Mouse (Mus musculus) adrenal gland, adult 8-10 months (tissue): ENCODE data around the gene Aldh3b1. TPM values are rescaled to one million over a fixed set of nuclear protein-coding genes. Genes with fewer than 3 reads are reported as not detected.

Source experiments
- DNase-seq: peaks from one replicate; pipeline ENCODE4 v3.0.0; 2022
- total RNA-seq, 4 experiments: library from RNA; stranded (reverse); gene quantifications; 2 replicates each; pipeline ENCODE4 v1.2.4; 2022

The Aldh3b1 gene
- total RNA-seq, 4 experiments from 2014 or later, result 35.5 to 262 (median 145) TPM

GRCm38 (mm10) chr19:3875045-3875444 is 54.6 kb downstream of the Aldh3b1 start:
- DNase-seq, result no peak

- no peak for DNase-seq
Measured at GRCm38 (mm10) chr19:3872373-3872772, 57.2 kb downstream of the Aldh3b1 start.

GRCm38 (mm10) chr19:3871468-3871867 is 58.1 kb downstream of the Aldh3b1 start:
- no peak for DNase-seq

GRCm38 (mm10) chr19:3868290-3868689 is 61.3 kb downstream of the Aldh3b1 start:
- DNase-seq, result no peak

- no peak for DNase-seq
Measured at GRCm38 (mm10) chr19:3864960-3865359, 64.6 kb downstream of the Aldh3b1 start.

Other genes starting within 250 kb of the Aldh3b1 start
- gene Lrp5, start 243.2 kb downstream of the Aldh3b1 start, total RNA-seq, result 100 to 1,000 TPM in 3 of 4 experiments, 10 to 100 TPM in 1; 99.3 to 161 (median 120) TPM
- gene 1810055G02Rik, start 221.5 kb downstream of the Aldh3b1 start, total RNA-seq, result 10 to 100 TPM; 29.1 to 42.7 (median 32.1) TPM
- 10 to 100 TPM; 46.7 to 80.0 (median 62.7) TPM for gene Kmt5b, start 162.4 kb downstream of the Aldh3b1 start, total RNA-seq
- gene Chka, start 78.0 kb downstream of the Aldh3b1 start, total RNA-seq, result 100 to 1,000 TPM in 1 of 4 experiments, 10 to 100 TPM in 3; 69.8 to 329 (median 93.5) TPM
- 100 to 1,000 TPM in 2 of 4 experiments, 10 to 100 TPM in 2; 55.6 to 133 (median 95.0) TPM for gene Tcirg1, start 22.7 kb downstream of the Aldh3b1 start, total RNA-seq
- gene Ndufs8, start 17.0 kb downstream of the Aldh3b1 start, total RNA-seq, result 100 to 1,000 TPM; 241 to 358 (median 291) TPM
- 10 to 100 TPM; 69.4 to 85.5 (median 71.5) TPM for gene Unc93b1, start 5.4 kb upstream of the Aldh3b1 start, total RNA-seq
- 1 to 10 TPM in 2 of 4 experiments, under 1 TPM in 2; 0.11 to 1.5 (median 0.88) TPM for gene Aldh3b3, start 28.8 kb upstream of the Aldh3b1 start, total RNA-seq
- 10 to 100 TPM in 2 of 4 experiments, 1 to 10 TPM in 2; 4.5 to 15.8 (median 9.7) TPM for gene Aldh3b2, start 42.5 kb upstream of the Aldh3b1 start, total RNA-seq
- gene Acy3, start 56.8 kb upstream of the Aldh3b1 start, total RNA-seq, result 10 to 100 TPM; 17.9 to 37.7 (median 23.4) TPM
- gene Tbx10, start 62.9 kb upstream of the Aldh3b1 start, total RNA-seq, result not detected
- 10 to 100 TPM; 22.8 to 27.3 (median 24.7) TPM for gene Nudt8, start 70.8 kb upstream of the Aldh3b1 start, total RNA-seq
- 1 to 10 TPM in 3 of 4 experiments, under 1 TPM in 1; 0.61 to 1.7 (median 1.3) TPM for gene Gm49405, start 70.8 kb upstream of the Aldh3b1 start, total RNA-seq
- 1 to 10 TPM; 1.5 to 2.5 (median 1.7) TPM for gene Doc2g, start 73.5 kb upstream of the Aldh3b1 start, total RNA-seq
- gene Ndufv1, start 83.0 kb upstream of the Aldh3b1 start, total RNA-seq, result 100 to 1,000 TPM; 235 to 340 (median 280) TPM
- 100 to 1,000 TPM; 366 to 409 (median 394) TPM for gene Gstp1, start 108.2 kb upstream of the Aldh3b1 start, total RNA-seq
- gene Gstp2, start 116.2 kb upstream of the Aldh3b1 start, total RNA-seq, result 10 to 100 TPM; 45.4 to 79.1 (median 67.8) TPM
- 1 to 10 TPM in 1 of 4 experiments, under 1 TPM in 3; 0.56 to 1.1 (median 0.77) TPM for gene Gstp3, start 129.8 kb upstream of the Aldh3b1 start, total RNA-seq
- gene Cabp2, start 151.8 kb upstream of the Aldh3b1 start, total RNA-seq, result not detected
- 100 to 1,000 TPM; 100 to 146 (median 129) TPM for gene Cdk2ap2, start 167.4 kb upstream of the Aldh3b1 start, total RNA-seq
- 100 to 1,000 TPM in 1 of 4 experiments, 10 to 100 TPM in 3; 57.1 to 119 (median 84.1) TPM for gene Pitpnm1, start 170.2 kb upstream of the Aldh3b1 start, total RNA-seq
- 100 to 1,000 TPM; 129 to 143 (median 134) TPM for gene Aip, start 196.1 kb upstream of the Aldh3b1 start, total RNA-seq
- gene Gpr152, start 210.0 kb upstream of the Aldh3b1 start, total RNA-seq, result under 1 TPM in 2 of 4 experiments, not detected in 2; 0.06 to 0.08 TPM
- under 1 TPM; 0.23 to 0.59 (median 0.39) TPM for gene Cabp4, start 214.2 kb upstream of the Aldh3b1 start, total RNA-seq
- gene Coro1b, start 218.8 kb upstream of the Aldh3b1 start, total RNA-seq, result 100 to 1,000 TPM; 174 to 210 (median 184) TPM
- 1 to 10 TPM; 2.2 to 4.4 (median 3.4) TPM for gene Ptprcap, start 223.8 kb upstream of the Aldh3b1 start, total RNA-seq
- 10 to 100 TPM; 29.2 to 53.0 (median 46.7) TPM for gene Rps6kb2, start 233.5 kb upstream of the Aldh3b1 start, total RNA-seq
- 1 to 10 TPM; 3.6 to 6.8 (median 5.2) TPM for gene Carns1, start 245.7 kb upstream of the Aldh3b1 start, total RNA-seq